Mouse (Mus musculus) thymus, postnatal 25 days (tissue): ENCODE measurements around the gene Pamr1.

Source experiments
- DNase-seq: peaks from one replicate; pipeline ENCODE4 v3.0.0; 2022

Gene Pamr1

GRCm38 (mm10) chr2:102600516-102600915, 50.7 kb downstream of the Pamr1 start:
- no peak for DNase-seq

DNA sequence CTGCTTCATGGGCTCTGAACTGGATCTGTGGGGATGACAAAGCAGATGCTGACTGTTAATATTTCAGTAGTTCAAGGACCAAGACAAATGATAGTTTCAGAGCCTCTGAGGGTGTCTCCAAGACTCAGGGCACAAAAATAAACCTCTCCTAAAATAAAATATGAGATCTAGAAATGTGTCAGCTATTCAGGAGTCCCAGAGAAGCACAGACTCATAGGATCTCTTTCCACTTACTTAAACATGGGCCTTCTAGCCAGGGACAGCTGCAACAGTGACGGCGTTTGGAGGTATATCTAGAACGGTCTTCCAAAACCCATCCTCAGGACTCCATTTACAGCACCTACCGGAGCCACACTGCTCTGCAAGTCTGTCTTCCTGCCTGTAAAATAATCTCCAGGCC, 60.7 kb downstream of the Pamr1 start:
- DNase-seq = no peak

- no peak for DNase-seq
Observed at GRCm38 (mm10) chr2:102616637-102617036, 66.8 kb downstream of the Pamr1 start.

DNA sequence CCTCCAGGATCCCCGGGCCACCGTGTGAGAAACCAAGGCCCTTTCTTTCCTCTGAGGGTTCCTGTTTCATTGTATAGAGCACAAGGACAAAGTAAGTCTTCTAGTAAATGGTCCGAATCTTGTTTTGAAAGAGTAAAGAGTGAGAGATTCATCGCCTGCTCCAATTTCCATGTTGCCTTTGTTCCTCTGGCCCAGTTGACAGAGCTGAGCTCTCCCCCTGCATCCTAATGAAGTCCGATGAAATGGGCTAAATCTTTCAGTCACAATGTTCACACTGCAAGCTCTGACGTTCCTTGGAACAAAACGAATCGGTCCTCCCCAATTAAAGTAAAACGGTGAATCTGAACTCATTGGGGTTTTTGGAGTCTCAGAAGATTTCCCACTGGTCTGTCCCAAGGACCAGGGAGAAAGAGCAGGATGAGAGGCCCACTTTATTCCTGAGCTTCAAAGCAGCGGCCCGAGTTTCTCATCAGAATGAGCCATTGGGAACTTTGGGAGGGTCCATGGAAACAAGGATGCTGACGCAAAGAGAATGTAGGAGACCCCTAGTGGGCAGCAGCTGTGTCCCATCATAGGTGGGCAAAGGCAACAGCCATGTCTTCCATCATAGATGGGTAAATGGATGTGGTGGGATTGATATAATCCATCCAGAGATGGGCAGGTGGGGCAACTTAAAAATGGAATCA, 71.1 kb downstream of the Pamr1 start:
- DNase-seq = no peak

DNA sequence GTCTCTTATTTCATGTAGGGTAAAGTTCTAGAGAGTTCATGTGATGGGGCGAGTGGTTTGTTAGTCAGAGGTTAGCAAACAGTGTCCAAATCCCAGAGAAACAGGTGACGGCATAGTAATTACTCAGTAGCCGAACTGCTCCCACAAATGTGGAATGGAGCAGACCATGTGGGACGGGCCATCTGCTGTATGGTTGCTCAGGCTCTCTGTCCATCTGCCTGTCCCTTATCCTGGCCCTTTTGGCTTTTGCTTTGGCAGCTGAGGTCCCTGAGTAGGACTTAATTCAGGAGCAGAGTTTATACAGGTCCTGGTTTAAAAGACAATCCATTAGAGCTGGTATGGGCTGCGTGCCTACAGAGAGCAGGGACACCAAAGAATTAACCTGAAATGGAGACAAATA, 72.4 kb downstream of the Pamr1 start:
- DNase-seq = no peak

- DNase-seq = no peak
Observed at GRCm38 (mm10) chr2:102622943-102623342, 73.1 kb downstream of the Pamr1 start.

DNA sequence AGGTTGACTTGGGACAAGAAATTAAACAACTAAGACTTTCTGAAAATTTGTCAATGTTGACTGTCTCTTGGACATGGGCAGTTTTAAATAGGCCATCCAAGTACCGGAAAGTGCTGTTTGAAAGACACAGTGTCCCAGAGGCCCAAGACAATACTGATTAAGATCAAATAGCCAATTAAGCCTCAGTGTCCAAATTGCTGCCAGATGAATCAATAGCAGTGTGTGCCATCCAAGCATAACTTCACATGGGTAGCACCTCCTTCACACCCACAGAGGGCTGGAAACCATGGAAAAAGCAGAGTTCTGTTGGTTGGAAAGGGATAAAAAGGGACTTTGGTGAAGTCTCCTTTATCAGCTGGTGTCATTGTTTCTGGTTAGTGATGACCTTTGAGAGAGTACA, 74.7 kb downstream of the Pamr1 start:
- no peak for DNase-seq

DNA sequence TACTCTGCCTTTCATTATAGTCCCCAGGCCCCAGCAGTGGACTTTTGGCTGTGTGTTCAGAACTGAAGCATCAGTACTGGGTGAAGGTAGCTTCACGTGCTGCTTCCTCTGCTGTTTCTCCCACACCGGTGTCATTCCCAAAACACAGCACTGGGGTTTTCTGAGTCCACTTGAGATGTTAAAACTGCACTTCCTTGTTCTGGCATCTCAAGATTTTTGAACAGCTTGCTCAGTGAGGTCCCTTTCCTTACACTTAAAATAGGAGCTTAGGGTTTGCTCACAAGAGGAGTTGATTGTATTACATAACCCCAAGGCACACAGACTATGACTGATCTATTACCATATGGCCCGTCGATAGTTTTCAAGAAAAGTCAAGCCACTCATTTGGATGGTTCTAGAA, 82.5 kb downstream of the Pamr1 start:
- DNase-seq = no peak

- no peak for DNase-seq
Observed at GRCm38 (mm10) chr2:102634010-102634409, 84.2 kb downstream of the Pamr1 start.

GRCm38 (mm10) chr2:102635523-102636060, 85.8 kb downstream of the Pamr1 start:
- DNase-seq = no peak

DNA sequence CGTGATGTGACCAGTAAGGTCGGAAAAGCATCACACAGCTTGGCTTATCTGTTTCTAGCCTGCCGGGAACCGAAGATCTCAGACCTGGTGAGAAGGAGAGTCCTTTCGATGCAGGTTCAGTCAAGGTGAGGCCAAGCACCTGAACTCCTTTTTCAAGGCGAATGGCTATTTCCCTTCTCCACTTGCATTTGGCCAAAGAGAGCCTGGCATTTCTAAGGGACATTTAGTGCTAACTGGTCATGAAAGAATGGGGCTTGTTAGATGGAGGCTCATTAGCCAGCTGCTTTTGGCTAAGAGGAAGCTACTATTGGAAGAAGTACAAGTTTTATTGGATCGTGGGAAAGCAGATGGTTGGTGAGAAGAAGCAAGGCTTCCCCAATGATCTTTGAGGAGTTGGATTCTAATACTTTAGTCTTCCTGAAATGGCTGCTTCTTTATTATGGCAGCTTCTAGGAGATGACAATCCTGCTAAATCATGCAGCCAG, 86.3 kb downstream of the Pamr1 start:
- DNase-seq = no peak

DNA sequence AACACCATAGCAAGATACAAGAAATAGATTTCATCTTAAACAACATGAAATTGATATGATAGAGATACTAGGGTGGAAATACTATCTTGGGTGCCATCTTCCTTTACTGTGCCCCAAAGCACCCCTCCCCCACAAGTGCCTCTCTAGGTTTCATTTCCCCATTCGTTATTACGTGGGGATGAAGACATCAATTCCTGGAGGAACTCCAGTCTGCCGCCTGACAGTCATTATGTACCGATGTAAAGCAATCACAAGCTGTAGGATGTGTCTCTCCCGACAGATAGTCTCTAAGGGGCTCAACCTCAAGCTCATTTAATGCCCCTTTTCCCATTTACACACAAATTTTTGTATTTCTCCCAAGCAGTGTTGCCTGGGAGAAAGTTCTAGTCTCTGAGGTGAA, 88.3 kb downstream of the Pamr1 start:
- DNase-seq = no peak

GRCm38 (mm10) chr2:102638690-102639089, 88.9 kb downstream of the Pamr1 start:
- DNase-seq = no peak

DNA sequence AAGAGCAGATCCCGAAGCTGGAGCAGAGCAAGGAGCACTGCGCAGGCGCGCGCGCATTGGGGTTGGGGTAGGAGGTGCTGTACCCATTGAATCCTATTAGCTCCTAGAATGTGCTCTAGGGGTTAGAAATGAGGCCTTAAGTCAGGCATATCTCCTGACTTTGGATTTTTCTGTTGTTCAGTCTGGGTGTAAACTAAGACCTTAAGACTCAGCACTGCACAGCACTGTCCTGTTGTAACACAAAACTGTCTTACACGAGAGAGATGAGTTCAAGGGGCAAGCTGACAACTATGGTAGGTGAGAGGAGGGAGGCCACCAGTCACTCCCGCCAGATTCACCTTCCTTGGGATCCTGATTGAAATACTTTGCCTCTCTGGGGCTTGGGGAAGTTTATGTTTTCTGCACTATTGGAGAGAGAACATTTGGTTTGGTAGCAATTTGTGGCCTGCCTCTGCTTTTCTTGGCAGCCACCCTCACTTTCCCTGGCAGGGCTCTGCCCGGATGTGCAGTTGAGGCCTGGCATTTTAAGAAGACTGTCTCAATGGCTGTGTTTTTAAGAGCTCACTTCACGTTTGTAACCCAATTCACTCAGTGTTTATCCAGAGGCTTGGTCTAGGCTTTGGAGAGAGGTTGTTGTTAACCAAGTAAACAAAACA, 99.2 kb downstream of the Pamr1 start:
- no peak for DNase-seq

DNA sequence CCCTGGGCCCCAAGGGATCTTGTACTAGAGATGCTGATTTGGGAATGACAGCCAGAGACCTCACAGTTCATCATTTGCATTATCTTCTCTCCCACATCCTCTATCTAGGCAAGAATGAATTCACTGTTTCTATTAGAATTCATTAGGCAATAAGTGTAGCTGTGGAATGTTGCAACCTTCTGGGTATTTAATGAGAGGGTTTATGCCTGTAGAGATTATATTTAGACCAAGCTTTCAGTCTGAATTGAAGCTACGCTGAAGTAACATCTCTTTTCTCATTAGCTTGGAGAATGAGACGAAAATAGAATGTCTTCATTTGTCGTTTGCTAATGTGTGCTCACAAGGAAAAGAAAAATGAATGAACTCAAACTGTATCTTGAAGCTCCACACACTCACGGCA, 100.5 kb downstream of the Pamr1 start:
- DNase-seq = no peak

DNA sequence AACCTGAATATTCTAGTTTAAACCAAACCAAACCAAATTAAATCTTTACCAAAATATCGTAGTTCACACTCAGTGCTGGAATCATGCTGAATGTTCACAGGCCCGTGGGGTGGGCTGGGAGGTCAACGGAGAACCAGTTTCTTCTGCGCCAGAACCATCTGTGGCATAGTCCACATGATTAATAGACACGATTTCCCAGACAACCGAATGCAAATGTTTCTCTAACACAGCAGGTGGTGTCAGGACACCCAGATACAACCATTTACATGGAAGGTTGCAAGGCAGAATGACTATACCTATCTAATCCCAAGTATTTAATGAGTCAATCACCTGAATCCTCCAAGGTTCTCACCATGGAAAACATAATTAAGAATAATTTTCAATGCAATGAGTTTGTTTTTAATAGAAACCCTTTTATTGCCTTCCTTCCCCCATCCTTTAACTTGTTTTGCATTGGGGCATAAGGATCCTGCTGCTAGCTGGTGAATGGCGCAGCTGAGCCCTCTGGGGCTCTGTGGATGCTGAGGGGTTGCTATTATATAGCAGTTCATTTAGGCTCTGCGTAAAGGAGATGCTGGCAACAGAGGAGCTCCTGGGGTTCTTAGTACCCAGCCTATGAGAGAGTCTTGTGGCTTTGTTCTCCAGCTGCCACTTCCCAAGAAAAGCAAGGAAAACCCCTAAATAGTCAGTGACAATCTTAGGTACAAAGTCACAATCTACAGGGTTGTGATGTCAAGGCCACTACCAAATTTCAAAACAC, 106.3 kb downstream of the Pamr1 start:
- DNase-seq = no peak

- DNase-seq = no peak
Observed at GRCm38 (mm10) chr2:102657726-102658125, 107.9 kb downstream of the Pamr1 start.

DNA sequence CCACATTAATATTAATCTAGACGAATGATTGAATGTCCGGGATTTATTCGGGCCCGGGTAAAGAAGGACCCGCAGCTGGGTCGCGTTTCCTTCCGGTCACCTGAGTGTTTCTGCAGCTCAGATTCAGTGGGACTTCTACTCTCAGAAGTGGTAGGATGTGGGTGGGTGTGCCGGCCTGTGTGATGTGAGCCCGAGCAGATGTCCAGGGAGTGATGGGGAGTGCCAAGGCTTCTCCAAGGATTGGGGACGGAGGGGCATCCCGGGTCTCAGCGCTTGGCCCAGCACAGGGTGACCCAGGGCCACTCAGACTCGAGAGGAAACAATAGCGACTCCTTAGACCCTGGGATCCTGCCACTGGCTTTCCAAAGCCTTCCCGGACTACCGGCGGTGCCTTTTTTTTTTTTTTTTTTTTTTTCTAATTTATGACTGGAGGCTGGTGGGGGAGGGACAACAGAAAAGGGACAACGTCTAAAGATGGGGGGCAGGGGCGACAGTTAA, 108.4 kb downstream of the Pamr1 start, which contains the start of gene Slc1a2:
Gene Slc1a2 (plus strand): TSS at position 497 of the 498 bp plus-strand sequence.
- DNase-seq = no peak

GRCm38 (mm10) chr2:102658661-102659520, 109.1 kb downstream of the Pamr1 start:
- DNase-seq = no peak

GRCm38 (mm10) chr2:102659521-102659830, 109.7 kb downstream of the Pamr1 start:
- DNase-seq = no peak

DNA sequence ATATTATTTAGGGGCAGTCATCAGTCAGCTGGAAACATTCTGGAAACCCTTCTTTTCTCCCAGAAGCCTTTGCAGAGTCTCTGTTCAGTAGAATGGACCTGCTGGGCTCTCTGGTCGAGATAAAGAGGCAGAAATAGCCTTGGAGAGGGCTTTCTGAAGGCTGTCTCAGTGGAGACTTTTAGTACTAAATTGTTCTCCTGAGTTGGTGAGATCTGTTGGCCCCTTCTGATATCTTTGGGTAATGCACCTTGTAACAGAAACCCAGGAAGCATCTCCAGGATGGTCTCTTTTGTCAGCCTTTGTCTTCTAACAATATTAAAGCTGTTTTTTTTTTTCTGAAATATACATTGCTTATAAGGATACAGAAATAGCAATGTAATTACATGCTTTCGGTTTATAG, 111.2 kb downstream of the Pamr1 start:
- DNase-seq = no peak

- no peak for DNase-seq
Observed at GRCm38 (mm10) chr2:102662911-102663310, 113.1 kb downstream of the Pamr1 start.

DNA sequence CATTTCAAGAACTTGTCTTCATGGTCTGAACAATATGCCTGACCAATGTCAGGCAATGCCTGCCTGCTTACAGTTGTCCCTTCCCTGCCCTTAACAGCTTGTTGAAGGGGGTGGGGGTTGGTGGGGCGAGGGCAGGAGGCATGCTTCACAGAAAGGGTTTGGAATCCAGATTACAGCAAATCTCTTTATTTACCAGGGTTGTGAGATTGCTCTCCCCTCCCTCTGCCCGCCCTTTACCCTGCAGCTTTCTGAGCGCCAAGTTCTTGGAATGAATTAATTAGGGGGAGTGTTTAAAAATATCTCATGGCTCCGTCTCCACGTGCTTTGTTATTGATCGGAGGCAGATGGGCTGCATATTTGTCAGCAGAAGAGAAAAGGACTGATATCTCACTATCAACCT, 113.5 kb downstream of the Pamr1 start:
- DNase-seq = no peak
